In genomic region chr8:70744806-70745205, GRCm38 (mm10) we compare ENCODE assay signal across 15 mouse cellular contexts. TPM values are rescaled to one million over a fixed set of nuclear protein-coding genes. Genes with fewer than 3 reads are reported as not detected.
DNase-seq lines count a peak whose midpoint lies in the region; ATAC-seq lines count a peak whose summit lies in the region.
"Had no signal": no experiment of that assay in that cellular context is flagged by ENCODE, and none has a peak within 500 bp of the region (broad histone marks: within the 10 kb centered on the region; RNA-seq: fewer than 3 reads in every experiment).

No protein-coding gene starts in this region.

- H3K4me3 ChIP-seq in neural tube, embryonic 11.5 days (ENCODE audit: low read depth, low read length) = no peak overlapping the region

- peak; percentile 14 to 36 for DNase-seq in adrenal gland, adult (ENCODE audit: inconsistent age in 2 of 2, low spot score in 1 of 2)
- DNase-seq in adrenal gland, postnatal 25 days = no peak
- peak; percentile 13 for DNase-seq in kidney, adult 18-20 months
- no peak for DNase-seq in kidney, adult 9 months
- peak; percentile 8 for DNase-seq in neural tube, embryonic 11.5 days (ENCODE audit: low spot score)
- DNase-seq in neural tube, embryonic 10.5 days (ENCODE audit: extremely low spot score, low spot score) = no peak
- peak; percentile 47 for DNase-seq in naive thymus-derived CD4-positive, alpha-beta T cell, adult 2 months (ENCODE audit: low read depth)
- DNase-seq in frontal cortex, postnatal 25 days (ENCODE audit: low spot score in 2 of 2) = no peak
- DNase-seq: thymus, adult 2 months had no signal

- H3K36me3 ChIP-seq in neural tube, embryonic 11.5 days (ENCODE audit: control insufficient read depth, insufficient read depth, low read length) = no peaks in the 10 kb centered on the region
- H3K36me3 ChIP-seq: limb, embryonic 10.5 days; midbrain, embryonic 15.5 days had no signal

- H3K27me3 ChIP-seq in neural tube, embryonic 11.5 days (ENCODE audit: control insufficient read depth, insufficient read depth, low read length) = peaks cover 43% of the 10 kb centered on the region

- peaks cover 15% of the 10 kb centered on the region for H3K4me1 ChIP-seq in neural tube, embryonic 11.5 days (ENCODE audit: control insufficient read depth, insufficient read depth, low read length)

- H3K27ac ChIP-seq in neural tube, embryonic 11.5 days (ENCODE audit: low read depth, low read length) = no peak overlapping the region
- H3K27ac ChIP-seq: limb, embryonic 10.5 days; midbrain, embryonic 15.5 days had no signal

- no peak overlapping the region for H3K4me2 ChIP-seq in neural tube, embryonic 11.5 days (ENCODE audit: low read depth)

- no peak for ATAC-seq in neural tube, embryonic 11.5 days (ENCODE audit: insufficient read depth, low FRiP score, low TSS enrichment)

- no peak overlapping the region for H3K9ac ChIP-seq in neural tube, embryonic 11.5 days (ENCODE audit: low read length)

- H3K9me3 ChIP-seq in neural tube, embryonic 11.5 days (ENCODE audit: control insufficient read depth, low read length) = no peaks in the 10 kb centered on the region
- H3K9me3 ChIP-seq: limb, embryonic 10.5 days; midbrain, embryonic 15.5 days had no signal

- 54% methylated on average over 11 of the region's 11 CpGs for WGBS in neural tube, embryonic 11.5 days

RNA-seq across cellular contexts. Expression of gene Rab3a, which starts 9.7 kb away (rescaled TPM):
- total RNA-seq in adrenal gland, postnatal 25 days (2021) = 65.2 and 89.6 TPM in 2 replicates
- polyA plus RNA-seq in neural tube, embryonic 11.5 days (2014; fragmentation: Nextera tagmentation; extraction: Ambion mirVana) = 97.9 and 111 TPM in 2 replicates

RNA-seq across cellular contexts. Expression of gene Mpv17l2, which starts 15.9 kb away (rescaled TPM):
- total RNA-seq in adrenal gland, postnatal 25 days (2021) = 127 and 143 TPM in 2 replicates
- 40.7 and 41.3 TPM in 2 replicates for polyA plus RNA-seq in neural tube, embryonic 11.5 days (2014; fragmentation: Nextera tagmentation; extraction: Ambion mirVana)

RNA-seq across cellular contexts. Expression of gene Pde4c, which starts 21.3 kb away (rescaled TPM):
- total RNA-seq in adrenal gland, postnatal 25 days (2021) = 0.55 and 1.3 TPM in 2 replicates
- polyA plus RNA-seq in neural tube, embryonic 11.5 days (2014; fragmentation: Nextera tagmentation; extraction: Ambion mirVana) = 0.42 TPM in 1 of 2 replicates, not detected in the other
- polyA plus RNA-seq: erythroblast, embryonic 14.5 days had no signal

RNA-seq across cellular contexts. Expression of gene Gm3336, which starts 26.5 kb away (rescaled TPM):
- not detected in 2 replicates for total RNA-seq in adrenal gland, postnatal 25 days (2021)
- not detected in 2 replicates for polyA plus RNA-seq in neural tube, embryonic 11.5 days (2014; fragmentation: Nextera tagmentation; extraction: Ambion mirVana)
- total RNA-seq: gastrocnemius, adult 18-20 months; layer of hippocampus, postnatal 10 days had no signal
- polyA plus RNA-seq: erythroblast, embryonic 14.5 days; heart, postnatal 0 days; limb, embryonic 10.5 days; midbrain, embryonic 15.5 days had no signal

RNA-seq across cellular contexts. Expression of gene Pik3r2, which starts 31.7 kb away (rescaled TPM):
- 50.2 and 62.1 TPM in 2 replicates for total RNA-seq in adrenal gland, postnatal 25 days (2021)
- polyA plus RNA-seq in neural tube, embryonic 11.5 days (2014; fragmentation: Nextera tagmentation; extraction: Ambion mirVana) = 52.4 and 54.7 TPM in 2 replicates

Comparison
In these comparisons a context has a peak if more than half of its experiments do, and no peak if none do; other contexts are left out.
1. DNase-seq: peak in adrenal gland, adult (2 of 2), kidney, adult 18-20 months (single experiment), neural tube, embryonic 11.5 days (single experiment) and naive thymus-derived CD4-positive, alpha-beta T cell, adult 2 months (single experiment); none in adrenal gland, postnatal 25 days (single experiment), kidney, adult 9 months (single experiment), neural tube, embryonic 10.5 days (single experiment) and frontal cortex, postnatal 25 days (0 of 2).